ENCODE assay signal across 13 mouse cellular contexts in the genomic region with DNA sequence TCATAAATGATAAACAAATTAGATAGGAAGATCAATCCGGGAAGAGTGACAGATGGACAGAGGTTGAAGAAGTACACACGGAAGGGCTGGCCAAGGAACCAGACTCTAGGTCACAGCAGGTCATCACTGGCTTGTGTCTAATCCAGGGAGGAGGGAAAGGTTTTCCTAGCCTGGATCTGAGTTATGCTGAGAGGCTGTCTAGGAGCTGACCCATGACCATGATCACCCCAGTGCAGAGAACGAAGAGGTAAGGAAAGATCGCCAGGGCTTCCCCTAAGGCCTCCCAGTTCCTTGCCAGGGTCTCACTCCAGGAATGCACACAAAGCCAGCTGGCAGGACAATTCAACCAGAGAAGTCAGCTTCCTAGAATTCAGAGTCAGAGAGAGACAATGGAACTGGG.
"Had no signal": no experiment of that assay in that cellular context is flagged by ENCODE, and none has a peak within 500 bp of the region (broad histone marks: within the 10 kb centered on the region; RNA-seq: fewer than 3 reads in every experiment).

No protein-coding gene starts in this region.

- H3K9me3 ChIP-seq: limb, embryonic 10.5 days; liver, embryonic 15.5 days; midbrain, embryonic 12.5 days had no signal

- H3K27me3 ChIP-seq: liver, embryonic 15.5 days; megakaryocyte, embryonic 14.5 days; midbrain, embryonic 12.5 days had no signal

- H3K36me3 ChIP-seq: limb, embryonic 10.5 days; liver, embryonic 15.5 days; midbrain, embryonic 12.5 days had no signal

- DNase-seq: kidney, postnatal 10 days; kidney, postnatal 4 days; lung, adult 2 months; lung, postnatal 4 days; right cerebral cortex, postnatal 25 days; thymus, postnatal 36 days had no signal

- H3K4me2 ChIP-seq: liver, embryonic 11.5 days; liver, embryonic 15.5 days; midbrain, embryonic 12.5 days had no signal

- H3K4me1 ChIP-seq: liver, embryonic 15.5 days; megakaryocyte, embryonic 14.5 days had no signal

- H3K9ac ChIP-seq: liver, embryonic 15.5 days; midbrain, embryonic 12.5 days had no signal

- H3K27ac ChIP-seq: left cerebral cortex, adult 2 months; limb, embryonic 10.5 days; liver, embryonic 15.5 days; midbrain, embryonic 12.5 days had no signal

- H3K4me3 ChIP-seq: left cerebral cortex, adult 2 months; limb, embryonic 10.5 days; liver, embryonic 15.5 days; megakaryocyte, embryonic 14.5 days; midbrain, embryonic 12.5 days had no signal

- ATAC-seq: lung, postnatal 0 days had no signal
